Mouse (Mus musculus) lung, embryonic 15.5 days (tissue): ENCODE results near the gene Babam2. TPM values are rescaled to one million over a fixed set of nuclear protein-coding genes. Genes with fewer than 3 reads are reported as not detected.
"Not testable (repeated sequence)": the region's sequence is repeated elsewhere in the genome, so short reads cannot be mapped to it uniquely, and the experiment has no call there.

Experiments
- ATAC-seq: fragments of 200-750 bp; cut with Nextera tagmentation; 2 replicates; pipeline ENCODE4 v1.8.0; 2017; ENCODE audit warnings: moderate number of reproducible peaks, borderline replicate concordance; ENCODE audit not compliant: low FRiP score, low TSS enrichment; ENCODE audit errors: extremely low read depth
- H3K27ac ChIP-seq: fragments of 300-500 bp; sonication (generic); 2 replicates; pipeline ENCODE4 v1.5.1; 2015; ENCODE audit warnings: moderate library complexity, mild to moderate bottlenecking, inconsistent platforms
- H3K27me3 ChIP-seq: fragments of 300-500 bp; sonication (generic); 2 replicates; pipeline ENCODE4 v1.6.1; 2015; ENCODE audit warnings: inconsistent platforms
- H3K36me3 ChIP-seq: fragments of 300-500 bp; sonication (generic); 2 replicates; pipeline ENCODE4 v1.6.1; 2015; ENCODE audit warnings: inconsistent platforms
- H3K4me1 ChIP-seq: fragments of 300-500 bp; sonication (generic); 2 replicates; pipeline ENCODE4 v1.6.1; 2015; ENCODE audit warnings: inconsistent platforms
- H3K4me2 ChIP-seq: fragments of 300-500 bp; sonication (generic); 2 replicates; pipeline ENCODE4 v1.6.1; 2015; ENCODE audit warnings: inconsistent platforms, mild to moderate bottlenecking, moderate library complexity
- H3K4me3 ChIP-seq: fragments of 300-500 bp; sonication (generic); 2 replicates; pipeline ENCODE4 v1.5.1; 2015; ENCODE audit warnings: mild to moderate bottlenecking, inconsistent platforms
- H3K9ac ChIP-seq: fragments of 300-500 bp; sonication (generic); 2 replicates; pipeline ENCODE4 v1.6.1; 2015; ENCODE audit warnings: inconsistent platforms
- H3K9me3 ChIP-seq: fragments of 300-500 bp; sonication (generic); 2 replicates; pipeline ENCODE4 v1.6.1; 2016; ENCODE audit warnings: inconsistent platforms
- WGBS: fragments of 180-500 bp; shearing (Covaris S2); methylation state at CpG from one replicate; pipeline ENCODE4 v1.1.7; 2015; 5-methylcytosine and 5-hydroxymethylcytosine counted together
- polyA plus RNA-seq: library from polyadenylated mRNA; unstranded; fragments of >200 nt; fragmentation: Nextera tagmentation; extraction: Ambion mirVana; gene quantifications from 2 replicates; pipeline ENCODE4 v1.2.1, GENCODE M21; 2015

Gene Babam2
- polyA plus RNA-seq, 1 experiment from 2014 or later: 59.9 TPM

DNA sequence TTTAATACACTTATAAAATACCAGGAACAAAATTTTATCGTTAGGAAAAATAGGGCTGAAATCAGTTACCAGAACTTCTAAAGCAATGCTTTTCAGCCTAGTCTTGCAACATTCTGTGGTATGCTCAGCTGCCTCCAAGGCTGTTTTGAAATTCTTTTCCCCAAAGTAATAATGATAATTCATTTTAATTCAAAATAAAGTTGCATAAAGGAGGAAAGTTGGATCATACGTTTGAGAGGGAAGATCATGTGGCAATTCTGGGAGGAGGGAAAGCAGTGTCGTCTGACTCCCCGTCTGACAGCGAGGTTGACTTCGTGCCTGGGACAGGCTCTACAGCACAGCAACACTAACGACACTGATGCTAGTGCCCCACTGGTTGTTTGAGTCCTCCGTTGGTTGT lies 95.4 kb downstream of the Babam2 start:
- 65% methylated on average over 8 of the region's 8 CpGs for WGBS
- Histone ChIP-seq H3K4me2 (no peak overlapping the region), H3K27ac (no peak overlapping the region)

DNA sequence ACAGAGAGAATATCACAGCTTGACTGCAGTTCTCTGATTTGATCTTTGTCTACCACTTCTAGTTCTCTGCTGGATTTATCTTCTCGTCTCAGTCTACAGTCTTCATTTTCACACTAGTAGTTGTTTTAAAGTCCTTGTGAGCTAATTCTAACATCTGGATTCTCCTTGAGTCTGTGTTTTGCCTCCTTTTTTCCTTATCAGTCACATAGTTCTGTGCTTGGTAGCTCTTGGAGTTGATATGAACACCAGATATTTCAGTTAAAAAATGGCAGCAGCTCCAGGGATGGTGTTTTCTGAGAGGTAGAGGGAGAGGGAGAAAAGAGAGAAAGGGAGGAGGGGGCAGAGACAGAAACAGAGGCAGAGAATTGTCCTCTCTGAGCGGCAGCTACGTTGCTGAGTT lies 97.9 kb downstream of the Babam2 start:
- Histone ChIP-seq H3K9me3 (no peaks in the 10 kb centered on the region), H3K4me1 (no peaks in the 10 kb centered on the region), H3K4me2 (no peak overlapping the region), H3K4me3 (no peak overlapping the region), H3K27ac (no peak overlapping the region), H3K27me3 (no peaks in the 10 kb centered on the region), H3K9ac (no peak overlapping the region), H3K36me3 (no peaks in the 10 kb centered on the region)
- 53% methylated on average over 3 of the region's 3 CpGs for WGBS
- ATAC-seq: no peak

More for the DNA sequence above, 95.4 kb downstream of the Babam2 start:
- H3K9me3 ChIP-seq: no peaks in the 10 kb centered on the region
- no peak overlapping the region for H3K4me3 ChIP-seq
- H3K4me1 ChIP-seq: no peaks in the 10 kb centered on the region
- no peaks in the 10 kb centered on the region for H3K36me3 ChIP-seq
- no peak overlapping the region for H3K9ac ChIP-seq
- no peaks in the 10 kb centered on the region for H3K27me3 ChIP-seq
- no peak for ATAC-seq

DNA sequence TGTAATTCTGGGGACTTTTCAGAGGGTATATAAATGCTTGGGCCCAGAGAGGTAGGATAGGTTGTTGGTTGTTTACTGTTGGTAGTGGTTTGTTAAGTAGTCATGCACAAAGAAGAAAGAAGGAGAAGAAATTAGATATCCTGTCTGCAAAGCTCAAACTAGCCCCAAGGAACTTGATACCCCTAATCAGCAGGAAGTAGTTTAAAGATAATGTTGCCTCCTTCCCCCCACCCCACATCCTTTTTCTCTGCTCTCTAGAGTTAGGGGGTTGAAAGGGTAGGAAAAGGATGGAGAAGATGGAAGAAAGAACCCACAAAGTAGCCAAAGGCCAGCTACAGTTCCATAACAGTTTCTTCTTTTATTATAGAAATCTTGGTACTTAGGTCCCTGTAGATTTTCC lies 99.5 kb downstream of the Babam2 start:
- no peak overlapping the region for H3K27ac ChIP-seq
- H3K27me3 ChIP-seq: no peaks in the 10 kb centered on the region
- no peak overlapping the region for H3K4me3 ChIP-seq
- H3K4me1 ChIP-seq: no peaks in the 10 kb centered on the region
- no peak overlapping the region for H3K9ac ChIP-seq
- no peaks in the 10 kb centered on the region for H3K36me3 ChIP-seq
- ATAC-seq: no peak
- H3K9me3 ChIP-seq: no peaks in the 10 kb centered on the region
- no peak overlapping the region for H3K4me2 ChIP-seq

DNA sequence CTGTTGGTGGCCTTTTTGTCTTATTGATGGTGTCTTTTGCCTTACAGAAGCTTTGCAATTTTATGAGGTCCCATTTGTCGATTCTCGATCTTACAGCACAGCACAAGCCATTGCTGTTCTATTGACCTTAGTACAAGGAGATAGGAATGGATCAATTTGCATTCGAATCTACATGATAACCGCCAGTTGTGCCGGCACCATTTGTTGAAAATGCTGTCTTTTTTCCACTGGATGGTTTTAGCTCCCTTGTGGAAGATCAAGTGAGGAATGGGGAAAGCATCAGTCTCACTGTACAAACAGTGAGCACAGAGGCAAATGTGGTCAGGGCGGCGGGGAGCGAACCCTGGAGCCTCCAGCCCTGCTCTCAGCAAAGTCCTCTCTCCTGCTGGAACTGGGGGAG lies 106.7 kb downstream of the Babam2 start:
- not testable (repeated sequence) for H3K4me2 ChIP-seq, H3K9me3 ChIP-seq, H3K9ac ChIP-seq, ATAC-seq, H3K27ac ChIP-seq, H3K4me1 ChIP-seq, H3K36me3 ChIP-seq, H3K4me3 ChIP-seq, H3K27me3 ChIP-seq
- 87% methylated on average over 8 of the region's 8 CpGs for whole genome bisulfite sequencing

GRCm38 (mm10) chr5:31804751-31805150 lies 107.3 kb downstream of the Babam2 start:
- H3K36me3 ChIP-seq: no peaks in the 10 kb centered on the region
- H3K27ac ChIP-seq: no peak overlapping the region
- no peak overlapping the region for H3K4me3 ChIP-seq
- H3K9me3 ChIP-seq: no peaks in the 10 kb centered on the region
- no peak for ATAC-seq
- no peaks in the 10 kb centered on the region for H3K4me1 ChIP-seq
- WGBS: 60% methylated on average over 8 of the region's 8 CpGs
- no peak overlapping the region for H3K4me2 ChIP-seq
- no peaks in the 10 kb centered on the region for H3K27me3 ChIP-seq
- H3K9ac ChIP-seq: no peak overlapping the region

DNA sequence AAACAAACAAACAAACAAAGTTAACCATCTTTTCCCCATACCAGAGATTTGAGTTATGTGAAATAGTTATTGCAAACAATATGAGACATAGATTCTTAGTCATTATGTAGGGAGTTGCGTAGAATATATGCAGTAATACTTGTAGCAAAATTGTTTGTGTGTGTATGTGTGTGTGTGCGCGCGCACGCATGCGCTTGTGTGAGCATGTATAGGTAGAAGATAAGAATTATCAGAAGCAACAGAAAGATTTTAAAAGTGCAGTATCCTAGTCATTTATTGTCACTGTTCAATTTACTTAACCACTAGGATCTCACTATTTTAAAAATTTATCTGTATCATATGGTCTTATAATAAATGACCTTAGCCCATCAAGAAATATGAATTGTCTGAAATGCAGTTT lies 109.8 kb downstream of the Babam2 start:
- Histone ChIP-seq H3K9me3 (no peaks in the 10 kb centered on the region), H3K4me3 (no peak overlapping the region), H3K4me2 (no peak overlapping the region), H3K9ac (no peak overlapping the region), H3K27me3 (no peaks in the 10 kb centered on the region), H3K36me3 (no peaks in the 10 kb centered on the region), H3K4me1 (peaks cover 11% of the 10 kb centered on the region), H3K27ac (no peak overlapping the region)
- 97% methylated on average over 6 of the region's 6 CpGs for WGBS
- ATAC-seq: no peak

- no peak for ATAC-seq
- Histone ChIP-seq H3K27me3 (no peaks in the 10 kb centered on the region), H3K9ac (no peak overlapping the region), H3K36me3 (no peaks in the 10 kb centered on the region), H3K9me3 (no peaks in the 10 kb centered on the region), H3K4me3 (no peak overlapping the region), H3K4me1 (peaks cover 11% of the 10 kb centered on the region), H3K27ac (no peak overlapping the region), H3K4me2 (no peak overlapping the region)
- WGBS: 61% methylated on average over 2 of the region's 2 CpGs
These were observed 110.8 kb downstream of the Babam2 start for GRCm38 (mm10) chr5:31808271-31808670.

DNA sequence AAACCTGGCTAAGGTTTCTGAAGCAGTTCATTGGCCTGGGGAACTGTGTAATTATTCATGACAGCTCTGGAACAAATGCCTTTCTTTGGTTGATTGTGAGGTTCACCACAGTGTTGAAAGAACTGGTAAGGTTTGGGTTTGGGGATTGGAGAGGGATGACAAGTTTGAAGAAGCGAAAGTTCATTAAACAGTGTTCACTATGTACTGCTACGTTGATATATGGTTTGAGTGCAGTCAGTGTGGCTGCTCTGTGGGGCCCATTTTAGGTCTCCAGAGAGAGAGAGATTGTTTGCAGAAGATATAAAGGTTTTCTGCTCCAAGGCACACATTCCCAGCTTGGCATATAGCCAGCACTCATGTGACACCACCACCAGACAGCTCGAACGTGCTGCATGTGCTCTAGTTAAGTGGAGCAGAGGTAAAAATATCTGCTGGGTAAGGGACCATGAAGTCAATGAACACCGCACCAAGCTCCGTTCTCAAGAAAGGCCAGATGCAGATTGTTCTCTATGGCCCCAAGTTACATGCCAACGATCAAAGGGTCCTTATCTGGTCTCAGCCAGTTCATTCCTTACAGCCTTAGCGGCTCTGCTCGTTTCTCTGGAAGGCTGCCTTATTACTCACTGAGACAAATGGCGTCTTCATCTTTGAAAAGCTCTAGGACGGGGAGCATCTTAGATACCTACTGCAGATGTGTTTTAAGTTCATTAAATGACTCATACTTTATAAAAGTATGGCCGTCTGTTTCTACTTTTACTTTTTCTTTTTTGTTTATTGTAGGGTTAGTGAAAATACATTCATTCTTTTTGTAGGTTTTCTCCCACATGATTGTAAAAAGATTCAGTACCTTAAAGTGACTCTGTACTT lies 113.5 kb downstream of the Babam2 start:
- WGBS: 21% methylated on average over 12 of the region's 12 CpGs
- Histone ChIP-seq H3K36me3 (no peaks in the 10 kb centered on the region), H3K27me3 (no peaks in the 10 kb centered on the region), H3K9me3 (no peaks in the 10 kb centered on the region), H3K27ac (peak overlapping the region; percentile 46; the same call in 1 of the 2 replicates), H3K4me2 (no peak overlapping the region), H3K9ac (no peak overlapping the region), H3K4me1 (peaks cover 11% of the 10 kb centered on the region), H3K4me3 (no peak overlapping the region)
- ATAC-seq: peak; percentile 57; the same call in 1 of the 2 replicates

- no peaks in the 10 kb centered on the region for H3K36me3 ChIP-seq
- WGBS: 89% methylated on average over 1 of the region's 1 CpGs
- peaks cover 11% of the 10 kb centered on the region for H3K4me1 ChIP-seq
- H3K9ac ChIP-seq: no peak overlapping the region
- H3K27ac ChIP-seq: no peak overlapping the region
- H3K4me3 ChIP-seq: no peak overlapping the region
- no peaks in the 10 kb centered on the region for H3K9me3 ChIP-seq
- no peak overlapping the region for H3K4me2 ChIP-seq
- no peaks in the 10 kb centered on the region for H3K27me3 ChIP-seq
- ATAC-seq: no peak
These were observed 114.1 kb downstream of the Babam2 start for GRCm38 (mm10) chr5:31811663-31812001.

DNA sequence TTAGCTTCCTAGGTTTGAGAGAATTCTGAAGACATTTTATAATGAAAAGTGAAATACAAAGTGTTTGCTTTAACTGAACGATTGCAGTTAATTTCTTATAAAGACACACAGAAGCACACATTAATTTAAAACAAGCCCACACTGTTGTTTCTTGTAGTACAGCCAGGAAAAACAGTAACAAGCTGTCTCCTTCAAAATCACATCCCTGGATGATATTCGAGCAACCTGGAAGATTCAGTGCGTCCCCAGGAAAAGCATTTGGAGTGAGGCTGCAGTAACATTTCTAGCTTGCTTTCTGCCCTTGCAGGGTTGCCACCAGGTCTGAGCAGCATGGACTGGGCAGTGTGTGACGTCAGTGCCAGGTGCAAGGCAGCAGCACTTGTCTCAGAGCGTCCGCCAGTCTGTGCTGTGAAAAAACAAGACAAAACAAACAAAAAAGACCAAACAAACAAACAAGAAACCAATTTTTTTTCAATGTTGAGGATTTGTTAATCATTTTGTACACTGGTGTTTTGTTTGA lies 115.7 kb downstream of the Babam2 start:
- no peak overlapping the region for H3K4me3 ChIP-seq
- ATAC-seq: no peak
- peaks cover 11% of the 10 kb centered on the region for H3K4me1 ChIP-seq
- WGBS: 78% methylated on average over 6 of the region's 6 CpGs
- no peaks in the 10 kb centered on the region for H3K27me3 ChIP-seq
- H3K9me3 ChIP-seq: no peaks in the 10 kb centered on the region
- H3K4me2 ChIP-seq: no peak overlapping the region
- H3K36me3 ChIP-seq: no peaks in the 10 kb centered on the region
- no peak overlapping the region for H3K27ac ChIP-seq
- H3K9ac ChIP-seq: no peak overlapping the region

- H3K4me2 ChIP-seq: no peak overlapping the region
These were observed 116.6 kb downstream of the Babam2 start for GRCm38 (mm10) chr5:31814068-31814467.

DNA sequence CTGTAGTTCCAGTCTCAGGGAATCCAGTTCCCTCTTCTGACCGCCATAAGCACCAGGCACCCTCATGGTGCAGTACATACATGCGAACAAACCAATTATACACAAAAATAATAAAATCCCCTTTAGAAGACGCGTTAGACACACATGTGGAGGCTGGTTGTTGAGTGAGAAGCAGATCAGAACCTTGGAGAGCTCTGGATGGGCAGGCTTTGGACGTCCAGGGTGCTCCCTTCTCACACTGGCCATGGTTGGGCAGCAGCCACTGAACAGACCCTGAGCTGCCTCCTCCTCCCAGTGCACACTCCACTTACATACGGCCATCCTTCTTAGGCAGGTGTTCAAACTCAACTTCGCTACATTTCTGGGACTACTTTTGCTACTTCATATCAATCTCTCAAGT lies 117.6 kb downstream of the Babam2 start:
- H3K9me3 ChIP-seq: no peaks in the 10 kb centered on the region
- 66% methylated on average over 7 of the region's 7 CpGs for WGBS
- peaks cover 11% of the 10 kb centered on the region for H3K4me1 ChIP-seq
- no peaks in the 10 kb centered on the region for H3K27me3 ChIP-seq
- no peak overlapping the region for H3K4me2 ChIP-seq
- H3K27ac ChIP-seq: no peak overlapping the region
- no peak overlapping the region for H3K9ac ChIP-seq
- no peak for ATAC-seq
- no peak overlapping the region for H3K4me3 ChIP-seq
- no peaks in the 10 kb centered on the region for H3K36me3 ChIP-seq

More at GRCm38 (mm10) chr5:31814068-31814467, 116.6 kb downstream of the Babam2 start:
- peaks cover 11% of the 10 kb centered on the region for H3K4me1 ChIP-seq
- H3K4me3 ChIP-seq: no peak overlapping the region
- no peaks in the 10 kb centered on the region for H3K27me3 ChIP-seq
- H3K36me3 ChIP-seq: no peaks in the 10 kb centered on the region
- WGBS: 83% methylated on average over 4 of the region's 4 CpGs
- ATAC-seq: no peak
- no peak overlapping the region for H3K9ac ChIP-seq
- no peak overlapping the region for H3K27ac ChIP-seq
- no peaks in the 10 kb centered on the region for H3K9me3 ChIP-seq
